Mouse (Mus musculus) heart, adult 9 months (tissue): Measurements from ENCODE around the gene Dlg1.

Source experiments
- DNase-seq, 2 experiments: peaks; one replicate each; pipeline ENCODE4 v3.0.0; 2022; ENCODE audit warnings: low spot score in 2 of 2

The Dlg1 gene

GRCm38 (mm10) chr16:31663379-31664286, at the start of gene Dlg1:
Gene Dlg1 (plus strand): TSS chr16:31663443.
- DNase-seq: peak; percentile 87 to 91

GRCm38 (mm10) chr16:31616382-31616781, 46.9 kb upstream of the Dlg1 start:
- DNase-seq: no peak

- no peak for DNase-seq
Observed at GRCm38 (mm10) chr16:31617128-31617527, 46.1 kb upstream of the Dlg1 start.

GRCm38 (mm10) chr16:31617823-31618371, 45.3 kb upstream of the Dlg1 start:
- peak; percentile 57 to 60 for DNase-seq

GRCm38 (mm10) chr16:31618671-31619070, 44.6 kb upstream of the Dlg1 start:
- no peak for DNase-seq

GRCm38 (mm10) chr16:31619675-31620335, 43.4 kb upstream of the Dlg1 start:
- DNase-seq: no peak

GRCm38 (mm10) chr16:31622356-31622755, 40.9 kb upstream of the Dlg1 start:
- DNase-seq: no peak

GRCm38 (mm10) chr16:31623136-31623535, 40.1 kb upstream of the Dlg1 start:
- no peak for DNase-seq

GRCm38 (mm10) chr16:31624749-31625148, 38.5 kb upstream of the Dlg1 start:
- no peak for DNase-seq

GRCm38 (mm10) chr16:31626331-31626730, 36.9 kb upstream of the Dlg1 start:
- DNase-seq: no peak

- DNase-seq: no peak
Observed at GRCm38 (mm10) chr16:31630381-31630780, 32.9 kb upstream of the Dlg1 start.

- DNase-seq: no peak
Observed at GRCm38 (mm10) chr16:31631046-31631445, 32.2 kb upstream of the Dlg1 start.

GRCm38 (mm10) chr16:31634371-31634770, 28.9 kb upstream of the Dlg1 start:
- DNase-seq: no peak

GRCm38 (mm10) chr16:31638393-31638792, 24.9 kb upstream of the Dlg1 start:
- peak; percentile 8 to 22 for DNase-seq

- no peak for DNase-seq
Observed at GRCm38 (mm10) chr16:31639946-31640345, 23.3 kb upstream of the Dlg1 start.

- DNase-seq: no peak
Observed at GRCm38 (mm10) chr16:31641776-31642175, 21.5 kb upstream of the Dlg1 start.

GRCm38 (mm10) chr16:31647221-31647620, 16.0 kb upstream of the Dlg1 start:
- no peak for DNase-seq

- no peak for DNase-seq
Observed at GRCm38 (mm10) chr16:31650788-31651187, 12.5 kb upstream of the Dlg1 start.

GRCm38 (mm10) chr16:31651541-31651940, 11.7 kb upstream of the Dlg1 start:
- DNase-seq: peak; percentile 10 to 13

- DNase-seq: peak in 1 of 2 experiments; percentile 10
Observed at GRCm38 (mm10) chr16:31652115-31652843, 11.0 kb upstream of the Dlg1 start.

GRCm38 (mm10) chr16:31653616-31654015, 9.6 kb upstream of the Dlg1 start:
- no peak for DNase-seq

GRCm38 (mm10) chr16:31654021-31654420, 9.2 kb upstream of the Dlg1 start:
- no peak for DNase-seq
